Mouse (Mus musculus): ENCODE data around the gene Tbc1d2.
A peak's percentile ranks its signal among the peaks of the same experiment; 100 is the strongest.

The Tbc1d2 gene

GRCm38 (mm10) chr4:46650086-46650753 is at the start of gene Tbc1d2:
TSS of gene Tbc1d2 (minus strand) at chr4:46650209.
- peak; percentile 89 to 91 for DNase-seq (ENCODE audit: low spot score in 2 of 2)

- no peak for DNase-seq (ENCODE audit: low spot score in 2 of 2)
These were observed 46.5 kb upstream of the Tbc1d2 start for GRCm38 (mm10) chr4:46696467-46696866.

DNA sequence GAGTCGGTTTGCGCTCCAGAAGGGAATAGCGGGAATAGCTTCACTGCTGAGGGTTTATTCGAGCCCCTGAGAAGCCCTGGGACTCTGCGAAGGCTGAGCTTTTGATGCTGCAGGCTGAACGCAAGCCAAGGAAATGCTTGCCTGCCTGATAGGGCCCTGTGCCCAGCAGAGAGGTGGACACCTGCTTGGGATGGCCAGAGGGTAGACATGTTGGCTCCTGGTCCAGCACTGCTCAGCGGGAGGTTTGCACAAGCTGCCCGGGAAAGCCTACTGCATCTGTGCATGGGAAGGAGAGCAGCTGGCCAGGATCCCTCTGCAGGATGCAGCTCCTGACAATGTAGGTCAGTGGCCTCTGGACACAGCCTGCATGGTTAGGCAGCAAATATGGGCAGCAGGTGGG is 40.6 kb upstream of the Tbc1d2 start:
- no peak for DNase-seq (ENCODE audit: low spot score in 2 of 2)

DNA sequence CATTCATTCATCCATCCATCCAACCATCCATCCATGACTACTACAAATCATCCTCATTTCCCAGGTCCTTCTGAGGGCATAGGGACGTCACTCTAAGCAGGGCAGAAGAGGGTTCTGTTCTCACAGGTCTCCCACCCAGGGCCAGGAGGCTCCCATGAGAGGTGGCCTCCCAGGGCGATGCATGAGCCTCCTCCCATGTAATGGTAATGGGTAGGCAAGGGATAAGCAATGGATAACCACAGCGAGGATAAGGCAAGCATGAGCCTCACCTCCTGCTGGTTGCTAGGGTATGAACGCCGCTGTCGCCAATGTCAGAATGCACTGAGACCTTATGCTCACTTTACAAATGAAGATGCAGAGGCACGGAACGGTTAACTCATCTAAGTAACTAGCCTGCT is 40.0 kb upstream of the Tbc1d2 start:
- DNase-seq (ENCODE audit: low spot score in 2 of 2): no peak

DNA sequence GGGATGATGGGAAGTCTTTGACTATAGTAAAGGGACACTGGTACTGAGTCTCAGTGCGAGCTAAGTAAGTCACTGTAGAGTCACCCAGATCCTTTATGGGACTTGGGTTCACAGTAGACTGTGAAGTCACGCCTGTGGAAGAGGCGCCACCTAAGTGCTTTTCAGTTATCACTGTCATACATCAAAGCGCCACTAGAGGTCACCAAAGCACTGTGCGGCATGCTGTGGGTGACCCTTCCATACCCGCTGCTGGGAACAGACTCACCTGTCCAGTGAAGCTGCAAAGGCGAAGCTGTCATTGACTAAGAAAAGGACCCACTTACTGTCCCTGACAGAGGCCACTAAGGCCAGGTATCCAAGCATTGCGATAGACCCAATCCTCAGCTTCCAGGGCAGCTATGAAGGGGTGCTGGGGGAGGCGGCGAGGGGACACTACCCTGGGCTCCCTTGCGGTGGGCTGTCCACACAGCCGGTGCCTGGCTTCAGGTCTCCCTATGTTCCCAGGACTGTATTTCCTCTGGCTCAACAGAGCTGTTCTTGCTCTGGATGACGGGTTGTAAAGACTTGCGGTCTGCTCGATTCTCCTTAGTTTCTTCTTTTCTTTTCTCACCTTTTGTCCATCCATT is 39.5 kb upstream of the Tbc1d2 start:
- DNase-seq (ENCODE audit: low spot score in 2 of 2): peak in 1 of 2 experiments; percentile 58

- no peak for DNase-seq (ENCODE audit: low spot score in 2 of 2)
These were observed 38.3 kb upstream of the Tbc1d2 start for GRCm38 (mm10) chr4:46688213-46688832.

- DNase-seq (ENCODE audit: low spot score in 2 of 2): peak; percentile 83 to 88
These were observed 34.2 kb upstream of the Tbc1d2 start for GRCm38 (mm10) chr4:46684160-46684559.

DNA sequence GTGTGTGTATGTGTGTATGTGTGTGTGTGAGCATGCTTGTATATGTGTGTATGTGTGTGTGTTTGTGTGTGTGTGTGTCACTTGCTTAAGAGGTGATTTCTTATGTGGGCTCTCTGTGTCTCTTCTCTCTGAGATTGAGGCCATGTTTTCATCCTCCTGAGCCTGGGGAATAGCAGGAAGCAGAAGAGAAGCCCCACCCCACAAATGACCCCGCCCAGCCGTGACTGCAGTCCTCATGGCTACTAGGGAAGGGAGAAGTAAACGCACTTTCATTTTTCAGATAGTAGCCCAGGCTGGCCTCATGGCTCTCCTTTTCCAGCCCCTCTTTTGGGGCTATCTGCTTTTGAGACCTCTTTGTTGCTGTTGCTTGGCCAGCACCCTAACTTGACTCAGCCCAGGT is 26.6 kb upstream of the Tbc1d2 start:
- no peak for DNase-seq (ENCODE audit: low spot score in 2 of 2)

- no peak for DNase-seq (ENCODE audit: low spot score in 2 of 2)
These were observed 26.0 kb upstream of the Tbc1d2 start for GRCm38 (mm10) chr4:46675992-46676391.

DNA sequence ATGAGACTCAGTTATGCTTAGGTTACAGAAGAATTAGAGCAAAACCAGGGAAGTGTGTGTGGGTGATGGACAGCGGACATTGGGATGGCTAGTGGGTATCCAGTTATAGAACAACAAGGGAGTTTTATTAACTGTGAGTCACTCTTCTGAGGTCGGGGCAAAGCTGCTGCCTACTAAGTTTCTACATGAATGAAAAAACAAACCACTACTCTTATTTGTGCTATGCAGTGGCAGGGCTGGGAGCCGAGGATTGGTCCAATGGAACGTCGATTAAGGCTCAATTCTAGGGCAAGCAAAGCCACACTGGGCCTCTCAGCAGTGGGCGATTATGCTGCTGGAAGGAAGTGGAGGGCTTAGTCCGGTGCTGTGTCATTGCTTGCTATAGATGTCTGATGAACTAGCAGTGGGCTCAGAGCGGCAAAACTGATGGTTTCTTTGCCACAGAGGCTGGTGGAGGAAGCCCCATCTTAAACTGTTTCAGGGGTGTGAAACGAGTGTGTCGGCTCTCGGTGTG is 25.3 kb upstream of the Tbc1d2 start:
- no peak for DNase-seq (ENCODE audit: low spot score in 2 of 2)

DNA sequence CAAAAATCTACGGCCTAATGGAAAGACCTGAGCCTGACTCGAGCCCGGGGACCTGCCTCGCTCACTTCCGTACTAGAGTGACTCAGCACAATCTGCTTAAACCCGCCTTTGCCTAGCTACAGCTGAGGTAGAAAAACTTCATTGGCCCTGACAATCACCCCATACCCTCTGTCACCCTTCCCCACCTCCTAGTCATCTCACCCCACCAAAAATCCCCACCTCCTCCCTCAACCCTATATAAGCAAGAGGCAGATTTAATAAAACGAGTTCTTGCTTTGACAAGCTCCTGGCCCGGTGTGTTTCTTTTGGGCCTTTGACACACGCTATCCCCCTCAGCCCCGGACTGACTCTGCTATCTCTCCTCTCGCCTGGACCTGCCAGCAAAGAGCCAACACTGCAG is 18.6 kb upstream of the Tbc1d2 start:
- DNase-seq (ENCODE audit: low spot score in 2 of 2): no peak

- no peak for DNase-seq (ENCODE audit: low spot score in 2 of 2)
These were observed 16.4 kb upstream of the Tbc1d2 start for GRCm38 (mm10) chr4:46666420-46666819.

- DNase-seq (ENCODE audit: low spot score in 2 of 2): no peak
These were observed 15.4 kb upstream of the Tbc1d2 start for GRCm38 (mm10) chr4:46665371-46665774.

DNA sequence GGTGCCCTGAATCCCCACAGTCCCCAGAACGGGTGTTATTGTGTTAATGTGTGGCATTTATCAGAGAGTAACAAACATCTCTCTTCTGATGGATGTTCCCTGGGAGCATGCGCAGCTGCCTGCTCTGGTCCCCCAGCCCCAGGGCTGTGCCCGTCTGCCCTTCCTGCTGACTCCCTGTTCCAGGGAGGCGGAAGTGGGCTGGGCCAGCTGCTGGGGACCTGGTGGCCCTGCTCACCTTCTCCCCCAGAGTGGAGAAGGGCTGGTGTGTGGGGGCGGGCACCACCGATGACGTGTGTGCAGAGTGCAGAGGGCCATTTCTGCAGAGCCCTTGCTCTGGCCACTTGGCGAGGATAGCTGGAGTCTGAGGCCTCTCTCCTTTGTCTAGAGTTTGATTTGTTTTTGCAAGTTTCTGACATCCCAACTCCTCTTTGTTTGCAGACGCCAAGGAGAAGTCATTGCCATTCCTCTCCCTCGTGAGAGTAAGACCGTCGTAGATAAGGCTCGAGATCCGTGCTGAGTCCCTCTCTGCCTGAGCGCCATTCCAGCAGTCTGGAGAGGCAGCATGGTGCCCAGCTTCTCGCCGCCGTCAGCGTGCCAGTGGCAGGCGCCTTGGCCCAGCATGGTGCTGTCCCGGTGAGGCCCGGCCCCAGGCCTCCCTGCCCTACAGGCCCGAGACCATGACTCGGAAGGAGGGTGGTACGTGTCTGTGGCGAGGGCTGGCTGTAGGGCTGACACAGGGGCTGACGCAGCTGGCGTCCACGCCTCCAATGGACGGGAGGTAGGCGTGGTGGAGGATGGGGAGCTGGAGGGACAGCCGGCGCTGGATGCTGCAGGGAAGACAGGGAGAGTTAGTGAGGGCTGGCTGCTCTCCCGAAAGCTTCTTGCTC is 14.4 kb upstream of the Tbc1d2 start:
- DNase-seq (ENCODE audit: low spot score in 2 of 2): peak; percentile 26 to 42

DNA sequence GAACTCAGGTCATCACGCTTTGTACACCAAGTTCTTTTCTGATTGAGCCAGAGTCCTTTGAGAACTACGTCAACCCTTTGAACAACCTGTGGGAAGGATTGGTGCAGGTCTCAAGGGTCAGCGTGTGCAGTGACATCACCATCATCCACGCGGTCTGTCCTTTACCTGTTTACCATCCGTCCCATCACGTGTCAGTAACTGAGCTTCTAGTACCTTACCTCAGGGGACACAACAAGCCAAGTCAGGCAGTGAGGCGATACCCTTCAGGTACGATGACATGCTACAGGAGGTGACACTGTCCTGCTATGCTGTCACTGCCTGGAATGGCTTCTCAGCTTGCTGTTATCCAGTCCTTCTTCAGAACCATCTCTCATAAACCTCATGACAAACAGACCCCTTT is 11.4 kb upstream of the Tbc1d2 start:
- no peak for DNase-seq (ENCODE audit: low spot score in 2 of 2)

GRCm38 (mm10) chr4:46658946-46659345 is 8.9 kb upstream of the Tbc1d2 start:
- no peak for DNase-seq (ENCODE audit: low spot score in 2 of 2)

- peak; percentile 28 to 55 for DNase-seq (ENCODE audit: low spot score in 2 of 2)
These were observed 7.1 kb upstream of the Tbc1d2 start for GRCm38 (mm10) chr4:46657116-46657515.

GRCm38 (mm10) chr4:46655956-46656355 is 5.9 kb upstream of the Tbc1d2 start:
- no peak for DNase-seq (ENCODE audit: low spot score in 2 of 2)

- no peak for DNase-seq (ENCODE audit: low spot score in 2 of 2)
These were observed 5.3 kb upstream of the Tbc1d2 start for GRCm38 (mm10) chr4:46655298-46655697.

DNA sequence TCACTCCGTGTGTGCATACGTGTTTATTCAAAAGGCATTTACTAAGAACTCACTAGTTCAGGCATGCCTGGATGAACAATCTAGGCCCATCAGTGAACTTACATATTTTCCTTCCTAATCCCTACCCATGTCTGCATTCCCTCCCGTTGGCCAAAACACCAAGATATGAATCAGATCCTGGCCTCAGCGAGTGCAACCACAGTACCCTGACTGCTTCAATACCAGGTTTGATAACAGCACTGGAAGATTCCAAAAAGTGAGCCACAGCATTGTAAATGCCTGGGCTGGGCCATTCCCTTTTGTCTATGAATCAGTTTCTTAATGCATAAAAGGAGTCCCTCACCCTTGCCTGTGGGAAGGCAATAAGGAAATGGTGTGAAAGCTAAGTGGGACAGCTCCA is 848 bp downstream of the Tbc1d2 start:
- no peak for DNase-seq (ENCODE audit: low spot score in 2 of 2)

- DNase-seq (ENCODE audit: low spot score in 2 of 2): no peak
These were observed 6.3 kb downstream of the Tbc1d2 start for GRCm38 (mm10) chr4:46643676-46644112.
